Mouse (Mus musculus) kidney, adult 2 months (tissue): ENCODE measurements around the gene Frat2.

Experiments
- CTCF ChIP-seq: fragments of 200-500 bp; conservative IDR thresholded peaks from 2 replicates; pipeline ENCODE4 v1.5.1; 2011; ENCODE audit warnings: low read depth, mild to moderate bottlenecking, control low read depth, low read length, moderate library complexity, mixed read lengths; ENCODE audit not compliant: insufficient read depth, insufficient read length
- POLR2A ChIP-seq: fragments of 200-500 bp; IDR thresholded peaks from one replicate; pipeline ENCODE4 v1.6.1; 2011; ENCODE audit warnings: low read depth, low read length, control low read depth

DNA sequence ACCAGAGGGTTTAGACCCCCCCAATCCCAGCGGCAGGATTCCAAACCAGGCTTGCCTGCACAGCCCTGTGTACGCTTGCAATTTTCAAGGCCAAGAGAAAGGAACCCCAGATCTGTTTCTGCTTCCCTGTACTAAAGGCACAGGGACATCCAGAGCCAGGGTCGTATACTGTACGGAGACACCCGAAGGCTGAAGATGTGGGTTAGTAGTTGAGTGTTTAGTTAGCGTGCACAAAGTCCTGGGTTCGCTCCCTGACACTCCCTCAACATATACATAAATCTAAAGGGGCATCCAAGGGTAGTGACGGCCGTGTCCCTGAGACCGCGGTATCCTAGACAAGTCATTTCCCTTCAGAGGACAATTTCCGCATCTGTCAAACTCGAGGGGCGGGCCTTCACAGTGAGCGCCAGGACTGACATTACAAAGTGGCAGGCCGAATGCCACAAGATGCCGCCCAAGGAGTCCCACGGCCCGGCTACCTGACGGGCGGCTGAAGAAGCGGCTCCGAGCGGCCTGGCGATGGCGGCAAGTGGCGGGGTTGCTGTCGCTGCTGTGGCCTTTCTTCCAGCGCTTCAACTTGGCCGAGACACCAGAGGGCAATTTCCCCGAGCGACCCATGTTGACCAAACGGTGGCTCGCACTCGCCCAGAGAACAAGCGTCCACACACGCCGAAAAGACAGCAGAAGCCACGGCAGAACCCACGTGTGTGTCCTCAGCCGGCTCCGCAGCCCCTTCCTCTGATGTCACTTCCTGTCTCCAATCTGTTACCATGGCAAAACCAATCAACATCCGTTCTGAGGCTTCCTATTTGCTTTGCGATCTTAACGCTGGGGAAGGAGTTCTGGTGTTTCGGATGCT lies 47.8 kb upstream of the Frat2 start, which contains the start of gene Rrp12:
- TF ChIP-seq CTCF (no peak), POLR2A (no peak)
